Mouse (Mus musculus) embryonic facial prominence, embryonic 12.5 days (tissue): Measurements from ENCODE around the gene Cdc7. TPM values are rescaled to one million over a fixed set of nuclear protein-coding genes. Genes with fewer than 3 reads are reported as not detected.

Source experiments
- ATAC-seq: fragments of 200-750 bp; cut with Nextera tagmentation; 2 replicates; pipeline ENCODE4 v1.8.0; 2017; ENCODE audit not compliant: insufficient number of reproducible peaks, insufficient read depth, low FRiP score, low TSS enrichment
- H3K27ac ChIP-seq: fragments of 300-500 bp; sonication (generic); 2 replicates; pipeline ENCODE4 v1.5.1; 2016; ENCODE audit warnings: mild to moderate bottlenecking
- H3K27me3 ChIP-seq: fragments of 300-500 bp; sonication (generic); 2 replicates; pipeline ENCODE4 v1.6.1; 2016; ENCODE audit warnings: mild to moderate bottlenecking, moderate library complexity
- H3K36me3 ChIP-seq: fragments of 300-500 bp; sonication (generic); 2 replicates; pipeline ENCODE4 v1.6.1; 2016; ENCODE audit warnings: mild to moderate bottlenecking
- H3K4me1 ChIP-seq: fragments of 300-500 bp; sonication (generic); 2 replicates; pipeline ENCODE4 v1.6.1; 2016
- H3K4me2 ChIP-seq: fragments of 300-500 bp; sonication (generic); replicated peaks from 2 replicates; pipeline ENCODE4 v1.6.1; 2016; ENCODE audit warnings: mild to moderate bottlenecking, moderate library complexity
- H3K4me3 ChIP-seq: fragments of 300-500 bp; sonication (generic); 2 replicates; pipeline ENCODE4 v1.5.1; 2016; ENCODE audit warnings: mild to moderate bottlenecking
- H3K9ac ChIP-seq: fragments of 300-500 bp; sonication (generic); 2 replicates; pipeline ENCODE4 v1.6.1; 2016; ENCODE audit warnings: mild to moderate bottlenecking, moderate library complexity
- H3K9me3 ChIP-seq: fragments of 300-500 bp; sonication (generic); 2 replicates; pipeline ENCODE4 v1.6.1; 2016; ENCODE audit warnings: mild to moderate bottlenecking, moderate library complexity
- WGBS: fragments of 180-500 bp; shearing (Covaris S2); methylation state at CpG from one replicate; pipeline ENCODE4 v1.1.7; 2016; 5-methylcytosine and 5-hydroxymethylcytosine counted together
- polyA plus RNA-seq: library from polyadenylated mRNA; unstranded; fragments of >200 nt; fragmentation: Nextera tagmentation; extraction: Ambion mirVana; gene quantifications from 2 replicates; pipeline ENCODE4 v1.2.1, GENCODE M21; 2016

Cdc7 gene
- polyA plus RNA-seq, 1 experiment from 2014 or later, result 57.9 TPM

GRCm38 (mm10) chr5:107028557-107028956 lies 64.4 kb downstream of the Cdc7 start:
- Histone ChIP-seq H3K4me3 (no peak overlapping the region), H3K4me1 (peaks cover 27% of the 10 kb centered on the region), H3K9me3 (no peaks in the 10 kb centered on the region), H3K27ac (no peak overlapping the region), H3K9ac (no peak overlapping the region), H3K36me3 (no peaks in the 10 kb centered on the region), H3K27me3 (no peaks in the 10 kb centered on the region), H3K4me2 (no peak overlapping the region)
- no peak; the same call in 1 of the 2 replicates for ATAC-seq
- 21% methylated on average over 1 of the region's 1 CpGs for WGBS

- Histone ChIP-seq H3K9ac (no peak overlapping the region), H3K27me3 (no peaks in the 10 kb centered on the region), H3K4me2 (no peak overlapping the region), H3K4me3 (no peak overlapping the region), H3K4me1 (peaks cover 18% of the 10 kb centered on the region), H3K27ac (no peak overlapping the region), H3K36me3 (no peaks in the 10 kb centered on the region), H3K9me3 (no peaks in the 10 kb centered on the region)
- no peak for ATAC-seq
- 67% methylated on average over 4 of the region's 4 CpGs for whole genome bisulfite sequencing
Observed at GRCm38 (mm10) chr5:107029801-107030200, 65.7 kb downstream of the Cdc7 start.

- Histone ChIP-seq H3K4me2 (no peak overlapping the region), H3K9ac (no peak overlapping the region), H3K4me1 (peaks cover 24% of the 10 kb centered on the region; the same call in 1 of the 2 replicates), H3K9me3 (no peaks in the 10 kb centered on the region), H3K36me3 (no peaks in the 10 kb centered on the region), H3K27ac (no peak overlapping the region), H3K4me3 (no peak overlapping the region), H3K27me3 (no peaks in the 10 kb centered on the region)
- 88% methylated on average over 10 of the region's 10 CpGs for WGBS
- no peak for ATAC-seq
Observed at GRCm38 (mm10) chr5:107030821-107031220, 66.7 kb downstream of the Cdc7 start.

Other genes starting within 250 kb of the Cdc7 start
- gene Hfm1, start 38.0 kb upstream of the Cdc7 start, polyA plus RNA-seq, result 3.3 and 3.6 TPM in 2 replicates